Mouse (Mus musculus) frontal cortex, adult 2 months (tissue): Measurements from ENCODE around the gene Ada. TPM values are rescaled to one million over a fixed set of nuclear protein-coding genes. Genes with fewer than 3 reads are reported as not detected.
A peak's percentile ranks its signal among the peaks of the same experiment; 100 is the strongest.
"Not testable (repeated sequence)": the region's sequence is repeated elsewhere in the genome, so short reads cannot be mapped to it uniquely, and the experiment has no call there.

Source experiments
- DNase-seq, 2 experiments: peaks; one replicate each; pipeline ENCODE4 v3.0.0; 2022; ENCODE audit warnings: low spot score in 1 of 2; ENCODE audit errors: extremely low spot score in 1 of 2
- polyA plus RNA-seq: library from polyadenylated mRNA; depleted of rRNA; stranded (reverse); fragments of >200 nt; gene quantifications from 2 replicates; pipeline ENCODE4 v1.2.3, GENCODE M21; 2012

The Ada gene
- polyA plus RNA-seq, 1 experiment = 1.4 TPM

DNA sequence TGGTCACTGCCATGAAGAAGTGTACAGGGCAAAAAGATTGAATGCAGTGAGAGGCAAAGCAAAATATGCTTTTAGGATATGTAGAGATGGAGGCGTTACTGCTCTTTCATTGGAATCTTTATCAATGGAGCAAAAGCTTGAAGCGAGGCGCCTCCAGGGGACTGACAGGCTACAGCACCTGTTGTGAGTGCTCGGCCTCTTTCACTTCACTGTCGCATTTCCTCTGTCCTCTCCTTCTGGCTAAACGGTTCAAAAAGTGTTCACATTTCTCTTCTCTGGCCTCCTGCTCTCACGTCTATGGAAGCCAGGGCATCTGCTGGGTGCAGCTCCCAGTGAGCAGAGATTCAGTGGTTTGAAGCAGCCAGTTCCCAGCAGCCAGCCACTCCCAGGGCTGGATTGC lies 47.6 kb downstream of the Ada start:
- DNase-seq = no peak

DNA sequence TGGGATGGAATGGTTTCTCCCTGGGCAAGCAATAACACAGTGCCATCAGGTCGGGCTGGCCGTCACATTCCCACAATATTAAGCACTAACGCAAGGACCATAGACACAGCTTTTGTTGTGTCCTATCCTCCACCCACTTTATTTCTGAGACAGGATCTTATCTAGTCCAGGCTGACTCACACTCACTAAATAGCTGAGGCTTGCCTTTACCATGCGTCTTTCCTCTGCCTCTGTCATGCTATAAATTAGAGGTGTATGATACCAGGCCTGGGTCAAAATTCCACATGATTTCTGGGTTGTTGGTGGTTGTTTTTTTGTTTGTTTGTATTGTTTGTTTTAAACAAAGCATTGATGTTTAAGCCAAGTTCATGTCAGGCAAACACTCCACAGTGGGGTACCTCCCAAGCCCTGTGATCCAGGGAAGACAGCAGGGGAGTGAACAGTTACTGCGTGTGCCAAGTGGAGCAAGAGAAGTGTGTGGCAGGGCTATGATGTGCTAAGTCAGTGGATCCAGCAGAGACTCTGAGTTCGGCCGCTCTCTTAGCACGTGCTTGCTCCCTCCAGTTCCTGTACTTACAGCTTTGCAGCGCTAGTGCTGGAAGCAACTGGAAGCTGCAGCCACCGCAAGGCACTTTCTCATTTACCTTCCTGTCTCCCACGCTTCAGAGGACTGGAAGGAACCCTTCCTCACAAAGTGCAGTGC lies 50.8 kb downstream of the Ada start:
- DNase-seq = no peak

DNA sequence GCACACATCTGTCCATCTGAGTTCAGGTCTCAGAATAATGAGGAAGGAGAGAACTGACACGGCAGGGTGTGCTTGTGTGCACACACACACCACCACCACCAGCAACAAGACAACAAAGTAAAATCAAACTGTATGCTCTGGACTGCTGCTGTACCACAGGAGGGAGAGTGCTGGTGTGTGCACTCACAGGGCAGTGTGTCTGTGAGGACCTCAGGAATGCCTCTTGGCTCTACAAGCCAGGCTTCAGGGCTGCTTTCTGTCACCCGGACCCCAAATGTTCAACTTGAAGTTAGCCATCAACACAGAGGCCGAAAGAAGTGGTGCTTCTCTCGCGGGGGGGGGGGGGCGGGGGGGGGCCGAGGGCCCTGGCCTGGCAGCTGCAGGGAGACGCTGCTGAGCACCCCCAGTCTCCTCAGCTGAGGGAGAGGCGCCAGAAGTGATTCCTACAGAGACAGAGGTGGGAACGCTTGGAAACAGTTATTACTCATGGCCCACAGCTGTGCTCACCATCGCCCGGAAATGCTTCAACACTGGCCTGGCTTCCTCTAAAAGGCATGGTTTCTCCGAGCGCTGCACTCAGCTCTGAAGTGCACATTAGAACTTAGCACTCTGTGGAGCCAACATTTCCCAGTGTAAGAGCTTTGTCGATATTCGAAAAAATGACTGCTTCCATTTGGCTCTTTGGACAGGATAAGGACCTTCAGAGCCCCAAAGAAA lies 52.1 kb downstream of the Ada start:
- peak in 1 of 2 experiments; percentile 40 for DNase-seq

DNA sequence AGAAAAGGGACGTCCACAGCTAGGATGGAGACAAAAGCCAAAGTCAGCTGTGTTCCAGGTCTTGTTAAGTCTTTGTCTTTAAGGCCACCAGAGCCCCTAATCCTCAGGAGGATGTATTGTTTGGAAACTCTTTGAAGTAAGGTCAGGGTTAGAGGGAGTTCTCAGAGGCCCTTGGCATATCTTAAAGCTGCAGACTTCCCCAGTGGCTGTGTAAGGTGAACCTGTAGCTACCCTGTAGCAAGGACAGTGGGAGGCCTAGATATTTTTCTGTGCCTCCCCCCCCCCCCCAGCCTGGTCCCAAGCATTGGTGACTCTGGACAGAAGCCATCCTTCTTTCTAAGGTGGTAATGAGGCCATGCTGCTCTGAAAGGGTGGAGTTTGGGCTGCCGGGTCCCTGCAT lies 53.3 kb downstream of the Ada start:
- no peak for DNase-seq

DNA sequence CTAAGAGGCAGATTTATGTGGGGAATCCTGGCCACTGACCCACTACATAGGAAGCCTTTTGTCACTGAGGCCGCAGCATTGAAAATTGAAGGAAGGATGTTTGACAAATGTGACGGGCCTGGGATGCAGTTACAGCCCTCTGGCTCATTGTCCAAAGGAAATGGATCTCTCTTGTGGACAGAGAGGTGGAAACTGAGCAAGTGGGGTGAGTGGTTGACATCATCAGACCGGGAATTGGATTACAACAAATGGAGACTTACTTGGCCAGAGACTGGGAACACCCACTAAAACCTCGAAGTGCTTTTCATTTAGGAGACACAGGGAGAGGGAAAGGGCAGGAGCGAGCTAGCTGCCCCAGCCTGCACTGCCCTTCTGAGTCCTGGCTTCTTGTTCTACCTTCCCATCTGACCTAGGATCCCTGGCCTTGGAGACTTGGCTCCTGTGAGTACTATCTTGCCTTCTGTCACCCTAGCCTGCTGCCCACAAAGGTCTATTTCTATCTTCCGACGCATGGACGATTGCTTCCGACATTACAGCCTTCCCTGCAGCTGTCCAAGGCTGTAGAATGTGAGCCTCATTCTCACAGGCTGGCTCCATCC lies 56.2 kb downstream of the Ada start:
- no peak for DNase-seq

DNA sequence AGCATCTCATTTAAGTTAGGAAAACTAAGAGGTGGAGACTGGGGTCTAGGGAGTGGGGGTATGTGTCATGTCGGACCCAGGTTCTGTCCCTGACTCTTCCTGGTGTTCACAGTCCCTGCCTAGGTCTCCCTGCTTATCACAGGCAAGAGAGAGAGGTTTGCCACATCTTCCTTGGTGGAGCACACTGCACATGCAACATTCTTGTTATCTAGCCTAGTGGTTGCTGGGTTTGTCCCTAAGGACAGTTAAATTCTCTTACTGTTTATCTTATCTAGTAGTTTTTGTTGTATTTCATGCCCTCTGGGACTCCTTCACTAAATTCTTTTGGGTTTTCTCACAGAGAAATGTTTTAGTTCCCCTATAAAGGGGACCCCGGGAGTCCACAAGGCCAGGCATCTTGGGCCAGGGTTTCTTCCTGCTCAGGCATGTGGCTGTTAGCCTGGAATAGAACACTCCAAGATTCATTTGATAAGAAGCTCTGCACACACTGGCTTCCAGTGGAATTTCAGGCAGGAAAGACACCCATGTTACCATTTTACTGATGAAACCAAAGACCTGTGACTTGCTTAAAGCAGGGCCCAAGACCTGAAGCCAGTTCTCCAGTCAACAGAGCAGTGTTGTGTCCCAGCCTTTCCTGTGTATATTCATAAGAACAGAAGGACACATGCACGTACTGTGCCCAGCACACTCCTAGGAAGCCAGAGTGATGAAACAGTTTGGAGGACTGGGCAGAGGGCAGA lies 57.0 kb downstream of the Ada start:
- no peak for DNase-seq

DNA sequence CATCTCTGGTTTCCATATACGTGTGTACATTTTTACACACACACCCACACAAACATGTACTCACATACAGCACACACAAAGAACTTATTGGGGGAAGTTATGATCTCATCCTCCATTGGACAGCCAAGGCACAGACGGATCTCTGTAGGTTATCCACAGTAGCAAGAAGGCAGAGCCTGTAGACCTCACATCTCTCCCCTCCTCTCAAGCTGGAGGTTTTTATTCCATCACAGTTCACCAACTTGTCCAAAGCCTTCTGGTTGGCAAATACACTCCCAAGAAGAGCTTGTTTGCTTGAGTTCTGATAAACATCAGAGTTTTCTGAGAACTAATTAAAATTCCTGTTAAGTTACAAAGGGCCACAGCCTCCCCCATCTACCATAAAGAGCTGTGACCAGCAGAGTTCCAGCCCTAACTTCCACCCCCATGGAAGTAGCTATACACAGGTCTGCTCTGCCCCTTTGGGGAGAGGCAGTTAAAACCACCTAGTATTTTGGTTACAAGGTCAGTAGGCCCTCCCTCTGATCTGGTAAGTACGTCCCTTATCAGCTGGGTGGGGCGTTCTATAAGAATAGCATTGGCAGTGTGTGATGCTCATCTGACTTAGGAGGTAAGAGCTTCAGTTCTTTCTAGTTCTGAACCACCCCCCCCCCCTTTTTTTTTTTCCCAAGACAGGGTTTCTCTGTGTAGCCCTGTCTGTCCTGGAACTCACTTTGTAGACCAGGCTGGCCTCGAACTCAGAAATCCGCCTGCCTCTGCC lies 58.0 kb downstream of the Ada start:
- no peak for DNase-seq

DNA sequence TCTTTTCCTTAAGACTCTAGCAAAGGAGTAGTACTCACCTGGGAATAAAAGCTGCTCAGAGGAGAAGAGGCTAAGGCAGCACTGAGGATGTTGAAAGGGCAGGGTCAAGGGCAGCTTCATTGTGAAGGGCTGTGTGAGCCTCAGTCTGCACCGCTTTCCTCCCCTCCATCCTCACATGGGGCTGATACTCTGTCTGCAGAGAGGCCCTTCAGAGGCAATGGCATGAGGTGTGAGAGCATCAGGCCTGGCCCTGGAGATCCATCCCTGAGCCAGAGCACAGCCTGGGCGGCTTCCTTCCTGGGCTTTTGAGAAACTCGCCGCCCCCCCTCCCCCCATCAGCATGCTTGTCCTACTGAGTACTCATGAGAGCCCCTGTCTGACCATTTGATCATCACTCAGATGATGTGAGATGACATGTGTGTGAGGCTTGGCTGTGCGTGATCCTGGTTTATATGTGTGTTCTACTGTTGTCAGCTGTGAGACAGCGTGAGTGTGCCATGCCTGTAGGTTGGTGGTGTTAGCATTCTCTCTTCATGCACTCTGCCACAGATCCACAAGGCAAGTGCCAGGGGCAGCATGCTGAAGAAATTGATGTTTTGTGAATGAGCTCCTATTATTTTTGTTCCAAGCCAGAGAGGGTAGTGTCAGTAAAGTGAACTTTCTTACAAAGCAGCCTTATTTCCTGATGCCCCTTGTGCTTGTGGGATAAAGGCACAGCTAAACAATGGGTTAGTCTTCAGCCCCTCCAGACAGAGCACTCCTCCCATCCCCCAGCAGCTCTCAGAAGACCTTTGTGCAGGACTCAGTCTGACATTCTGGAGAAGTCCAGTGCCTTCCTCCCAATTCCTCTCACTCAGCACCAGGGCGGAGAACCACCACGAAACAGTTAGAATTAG lies 59.4 kb downstream of the Ada start:
- no peak for DNase-seq

DNA sequence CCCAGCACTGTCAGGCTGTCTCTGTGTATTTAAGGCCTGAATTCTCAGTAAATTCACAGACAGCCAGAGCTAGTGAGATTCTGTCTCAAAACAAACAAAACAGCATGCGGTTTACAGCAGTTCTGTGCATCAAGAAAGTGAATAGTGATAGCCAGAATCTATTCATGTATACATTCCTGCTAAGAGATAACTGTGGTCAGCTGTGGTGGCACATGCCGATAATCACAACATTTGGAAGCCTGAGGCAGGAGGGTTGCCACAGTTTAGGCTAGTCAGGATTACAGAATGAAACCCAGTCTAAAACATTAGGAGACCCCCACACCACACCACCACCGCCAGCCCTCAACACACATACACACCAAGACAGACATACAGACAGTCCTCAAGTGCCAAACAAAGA lies 60.3 kb downstream of the Ada start:
- no peak for DNase-seq

DNA sequence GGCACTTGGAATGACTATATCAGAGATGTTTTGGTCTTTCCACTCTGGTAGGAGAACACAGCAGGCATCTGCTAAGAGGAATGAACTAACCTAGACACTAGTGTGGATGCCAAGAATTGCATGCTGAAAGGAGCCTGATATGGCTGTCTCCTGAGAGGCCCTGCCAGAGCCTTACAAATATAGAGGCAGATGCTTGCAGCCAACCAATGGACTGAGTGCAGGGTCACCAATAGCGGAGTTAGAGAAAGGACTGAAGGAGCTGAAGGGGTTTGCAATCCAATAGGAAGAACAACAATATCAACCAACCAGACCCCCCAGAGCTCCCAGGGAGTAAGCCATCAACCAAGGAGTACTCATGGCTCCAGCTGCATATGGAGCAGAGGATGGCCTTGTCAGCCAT lies 61.7 kb downstream of the Ada start:
- DNase-seq = not testable (repeated sequence)

DNA sequence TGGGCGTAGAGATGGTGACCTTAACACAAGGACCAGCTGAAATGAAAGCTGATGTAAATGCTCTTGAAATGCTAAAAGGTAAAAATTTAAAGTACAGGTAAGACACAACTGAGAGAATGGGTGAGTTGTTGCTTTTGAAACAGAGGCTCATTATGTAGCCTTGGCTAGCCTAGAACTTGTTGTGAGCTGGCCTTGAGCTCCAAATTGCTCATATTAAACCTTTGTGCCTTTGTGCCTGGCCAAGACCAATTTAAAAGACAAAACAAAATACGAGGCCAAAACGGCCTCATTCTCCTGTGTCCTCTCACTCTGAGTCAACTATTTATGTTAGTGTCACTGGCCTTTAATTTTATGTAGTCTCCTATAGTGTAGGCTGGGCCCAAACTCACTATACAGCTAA lies 63.2 kb downstream of the Ada start:
- no peak for DNase-seq

DNA sequence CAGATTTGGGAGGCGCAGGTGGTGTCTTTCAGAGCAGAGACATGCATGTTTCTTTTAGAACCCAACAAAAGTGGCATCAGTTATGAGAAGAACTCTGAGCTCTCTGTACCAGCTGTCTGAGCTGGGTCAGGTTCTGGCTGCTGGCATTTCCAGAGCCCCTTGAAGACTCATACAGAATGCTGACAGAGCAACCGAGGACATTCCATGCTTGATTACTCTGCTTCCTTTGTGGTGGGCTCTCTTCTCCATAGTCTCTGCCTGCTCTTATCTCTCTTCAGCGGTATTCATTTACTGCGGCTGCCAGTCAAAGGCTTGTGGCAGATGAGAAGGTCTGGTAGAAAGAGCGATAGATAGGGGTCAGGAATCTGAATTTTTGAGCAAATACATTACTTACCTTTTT lies 63.8 kb downstream of the Ada start:
- no peak for DNase-seq

DNA sequence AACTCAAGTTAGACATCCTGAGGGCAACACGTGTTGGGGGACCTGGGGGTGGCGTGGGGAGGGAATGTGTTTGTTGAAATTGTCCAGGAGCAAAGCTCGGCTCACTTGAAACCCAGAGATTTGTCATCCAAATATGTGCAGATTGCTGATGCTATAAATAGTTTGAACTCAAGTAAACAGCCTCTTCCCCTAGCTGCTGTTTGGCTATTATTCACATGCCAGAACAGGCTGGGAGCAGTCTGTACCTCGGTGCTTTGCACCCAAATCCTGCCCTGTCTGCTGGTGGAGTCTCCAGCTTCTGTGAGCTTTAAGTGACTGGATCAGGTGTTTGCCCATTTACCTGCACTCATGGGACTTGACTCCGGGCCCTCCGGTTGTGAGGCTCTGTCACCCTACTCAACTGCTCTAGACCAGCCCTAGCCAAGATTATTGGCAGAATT lies 64.3 kb downstream of the Ada start:
- peak; percentile 75 for DNase-seq

DNA sequence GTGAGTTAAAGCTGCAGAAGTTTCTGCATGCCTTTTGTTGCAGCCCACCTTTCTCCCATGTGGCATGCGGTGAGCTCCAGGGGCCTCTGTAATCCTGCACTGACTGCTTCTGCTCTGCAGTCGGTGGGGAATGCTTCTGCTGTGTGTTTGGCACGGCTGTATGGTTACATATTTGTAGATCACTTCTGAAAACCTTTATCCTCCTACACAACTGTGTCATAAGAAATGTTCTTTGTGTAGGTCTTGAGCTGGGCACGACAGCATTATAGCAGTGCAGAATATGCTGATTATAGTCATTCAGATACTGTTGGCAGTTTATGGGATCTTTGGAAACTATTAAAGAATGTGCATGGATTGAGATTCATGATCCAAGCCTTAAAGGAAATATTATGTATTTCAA lies 64.8 kb downstream of the Ada start:
- DNase-seq = peak in 1 of 2 experiments; percentile 43

DNA sequence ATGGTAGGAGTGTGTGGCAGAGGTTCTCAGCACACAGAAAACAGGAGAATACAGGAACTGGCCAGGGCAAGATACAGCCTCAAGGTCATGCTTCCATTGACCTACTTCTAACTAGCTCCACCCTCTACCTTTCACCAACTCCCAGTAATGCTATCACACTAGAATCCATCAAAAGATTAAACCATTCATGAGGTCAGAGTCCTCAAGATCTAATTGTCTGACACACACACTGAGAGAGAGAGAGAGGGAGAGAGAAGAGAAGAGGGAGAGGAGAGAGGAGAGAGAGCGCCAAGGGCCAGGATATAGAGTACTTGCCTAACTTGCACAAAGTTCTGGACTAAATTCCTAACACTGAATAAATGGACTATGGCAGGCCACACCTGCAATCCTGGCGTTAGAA lies 67.7 kb downstream of the Ada start:
- DNase-seq = no peak

DNA sequence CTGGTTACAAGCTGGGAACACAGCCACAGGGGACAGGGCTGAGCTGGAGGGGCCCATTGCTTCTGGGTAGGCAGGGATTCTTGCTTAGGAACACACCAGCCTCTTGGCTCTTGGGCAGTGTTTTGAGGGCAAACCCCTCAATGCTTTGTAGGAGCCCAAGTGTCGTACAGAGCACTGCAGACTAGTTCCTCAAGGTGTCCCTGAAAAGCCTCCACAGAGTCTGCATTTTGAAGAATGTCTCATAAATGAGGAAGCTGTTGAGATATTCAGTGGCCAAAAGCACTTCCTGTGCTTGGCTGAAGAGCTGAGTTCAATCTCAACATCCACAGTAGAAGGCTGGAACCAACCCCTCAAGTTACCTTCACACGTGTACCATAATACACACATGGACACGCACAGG lies 73.3 kb downstream of the Ada start:
- DNase-seq = no peak
